Mouse (Mus musculus) liver, adult 2 months (tissue): Measurements from ENCODE around the gene Snrpa1. TPM values are rescaled to one million over a fixed set of nuclear protein-coding genes. Genes with fewer than 3 reads are reported as not detected.

Experiments
- DNase-seq: peaks from one replicate; pipeline ENCODE4 v3.0.0-alpha.2; 2011; ENCODE audit warnings: low read depth, low spot score; ENCODE audit errors: extremely low read depth
- H3K27ac ChIP-seq: fragments of 200-500 bp; replicated peaks from 2 replicates; pipeline ENCODE4 v1.5.1; 2012; ENCODE audit warnings: low read depth, mild to moderate bottlenecking, control low read depth, inconsistent platforms, low read length; ENCODE audit not compliant: insufficient read depth
- H3K27me3 ChIP-seq: fragments of 200-500 bp; 2 replicates; pipeline ENCODE4 v1.6.1; 2012; ENCODE audit warnings: mild to moderate bottlenecking, moderate library complexity, low read length, inconsistent platforms; ENCODE audit not compliant: control insufficient read depth, insufficient read depth
- H3K36me3 ChIP-seq: fragments of 200-500 bp; 2 replicates; pipeline ENCODE4 v1.6.1; 2012; ENCODE audit warnings: low read length, inconsistent platforms; ENCODE audit not compliant: control insufficient read depth, insufficient read depth
- H3K4me1 ChIP-seq: fragments of 200-500 bp; 2 replicates; pipeline ENCODE4 v1.6.1; 2011; ENCODE audit warnings: low read length; ENCODE audit not compliant: control insufficient read depth, insufficient read depth
- H3K4me3 ChIP-seq: fragments of 200-500 bp; 2 replicates; pipeline ENCODE4 v1.5.1; 2011; ENCODE audit warnings: low read depth, mild to moderate bottlenecking, control low read depth, low read length, moderate library complexity; ENCODE audit not compliant: insufficient read depth
- H3K79me2 ChIP-seq: fragments of 200-500 bp; 2 replicates; pipeline ENCODE4 v1.6.1; 2012; ENCODE audit warnings: inconsistent platforms, mild to moderate bottlenecking, low read length, moderate library complexity; ENCODE audit not compliant: control insufficient read depth, insufficient read depth
- H3K9ac ChIP-seq: fragments of 200-500 bp; 2 replicates; pipeline ENCODE4 v1.6.1; 2012; ENCODE audit warnings: low read depth, mild to moderate bottlenecking, control low read depth, inconsistent platforms, low read length
- CTCF ChIP-seq: fragments of 200-500 bp; IDR thresholded peaks from 2 replicates; pipeline ENCODE4 v1.5.1; 2011; ENCODE audit warnings: low read depth, low read length, control low read depth
- POLR2A ChIP-seq: fragments of 200-500 bp; IDR thresholded peaks from 2 replicates; pipeline ENCODE4 v1.6.1; 2011; ENCODE audit warnings: low read length, control low read depth; ENCODE audit not compliant: insufficient read depth; ENCODE audit errors: extremely low read depth
- WGBS: fragments of 180-500 bp; shearing (Covaris S2); methylation state at CpG from one replicate; pipeline ENCODE4 v1.1.7; 2018; 5-methylcytosine and 5-hydroxymethylcytosine counted together
- polyA plus RNA-seq: library from polyadenylated mRNA; depleted of rRNA; stranded (reverse); fragments of >200 nt; gene quantifications from 2 replicates; pipeline ENCODE4 v1.2.3, GENCODE M21; 2012
- total RNA-seq: library from RNA; depleted of rRNA; stranded (reverse); fragments of >200 nt; gene quantifications from 2 replicates; pipeline ENCODE4 v1.2.3, GENCODE M21; 2014

Gene Snrpa1
- total and polyA plus RNA-seq, 2 experiments: 9.8 to 18.9 TPM

GRCm38 (mm10) chr7:66061057-66061456 is 2.3 kb downstream of the Snrpa1 start:
- WGBS: under 1% methylated on average over 14 of the region's 14 CpGs
- Histone ChIP-seq H3K27ac (0 out of 2 replicates have a peak overlapping the region, but pooled peaks have one; percentile 19), H3K9ac (peak overlapping the region; percentile 81), H3K4me3 (peak overlapping the region; percentile 74), H3K36me3 (peaks cover 20% of the 10 kb centered on the region), H3K4me1 (peaks cover 9% of the 10 kb centered on the region; the same call in 1 of the 2 replicates), H3K27me3 (no peaks in the 10 kb centered on the region), H3K79me2 (peaks cover 7% of the 10 kb centered on the region; the same call in 1 of the 2 replicates)
- no peak for DNase-seq
- TF ChIP-seq POLR2A: no peak
- TF ChIP-seq CTCF: no peak

DNA sequence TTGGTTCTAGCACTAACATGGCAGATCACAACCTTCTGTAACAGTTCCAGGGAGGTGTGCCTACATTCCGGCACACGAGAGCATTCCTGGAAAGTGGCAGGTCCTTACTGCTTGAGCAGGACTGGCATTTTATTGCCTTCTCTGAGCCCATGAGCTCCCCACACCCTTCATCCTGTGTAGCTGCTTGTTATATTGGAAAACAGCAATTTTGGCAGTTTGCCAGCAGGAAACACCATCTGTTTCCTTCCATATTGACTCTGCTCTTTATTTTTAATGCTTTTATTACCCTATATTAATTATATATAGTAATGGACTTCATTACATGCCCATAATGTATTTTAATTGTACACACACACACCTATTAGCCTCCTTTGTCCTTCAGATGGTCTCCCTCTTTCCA is 17.6 kb downstream of the Snrpa1 start:
- peaks cover 38% of the 10 kb centered on the region for H3K36me3 ChIP-seq
- no peaks in the 10 kb centered on the region for H3K27me3 ChIP-seq
- DNase-seq: no peak
- peaks cover 20% of the 10 kb centered on the region for H3K4me1 ChIP-seq
- H3K9ac ChIP-seq: no peak overlapping the region
- peaks cover 4% of the 10 kb centered on the region; the same call in 1 of the 2 replicates for H3K79me2 ChIP-seq
- H3K4me3 ChIP-seq: no peak overlapping the region
- TF ChIP-seq CTCF (no peak), POLR2A (no peak)
- H3K27ac ChIP-seq: 0 out of 2 replicates have a peak overlapping the region, but pooled peaks have one; percentile 27
- 86% methylated on average over 2 of the region's 2 CpGs for WGBS

GRCm38 (mm10) chr7:66079364-66080230 is 20.8 kb downstream of the Snrpa1 start, which contains the start of gene Selenos:
Gene Selenos (plus strand): TSS chr7:66079649.
- Histone ChIP-seq H3K79me2 (peaks cover 4% of the 10 kb centered on the region; the same call in 1 of the 2 replicates), H3K4me1 (peaks cover 23% of the 10 kb centered on the region), H3K9ac (peak within 1 kb of the TSS; percentile 84), H3K27me3 (no peaks in the 10 kb centered on the region), H3K27ac (peak within 1 kb of the TSS; percentile 81), H3K4me3 (peak within 1 kb of the TSS; percentile 76), H3K36me3 (peaks cover 34% of the 10 kb centered on the region)
- no peak for TF ChIP-seq CTCF
- TF ChIP-seq POLR2A: peak; percentile 95
- under 1% methylated on average over 65 of the region's 65 CpGs for WGBS
- peak; percentile 98 for DNase-seq

DNA sequence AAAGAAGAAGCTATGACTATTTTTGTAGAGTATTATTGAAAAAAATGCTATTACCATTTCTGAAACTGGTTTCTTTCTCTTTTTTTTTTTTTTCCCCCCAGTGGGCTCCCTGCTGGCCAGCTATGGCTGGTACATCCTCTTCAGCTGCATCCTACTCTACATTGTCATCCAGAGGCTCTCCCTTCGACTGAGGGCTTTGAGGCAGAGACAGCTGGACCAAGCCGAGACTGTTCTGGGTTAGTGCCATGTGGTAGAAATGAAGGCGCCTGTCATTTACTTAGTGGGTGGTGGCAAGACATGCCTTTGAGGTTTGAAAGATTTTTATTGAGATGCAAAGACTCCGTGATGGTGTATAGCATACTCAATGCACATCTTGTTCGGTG is 21.4 kb downstream of the Snrpa1 start:
- DNase-seq: no peak
- 27% methylated on average over 5 of the region's 5 CpGs for WGBS
- H3K27ac ChIP-seq: no peak overlapping the region
- TF ChIP-seq CTCF: no peak
- TF ChIP-seq POLR2A: no peak
- H3K4me3 ChIP-seq: peak overlapping the region; percentile 76
- peak overlapping the region; percentile 84; the same call in 1 of the 2 replicates for H3K9ac ChIP-seq
- peaks cover 33% of the 10 kb centered on the region for H3K36me3 ChIP-seq
- H3K4me1 ChIP-seq: peaks cover 24% of the 10 kb centered on the region
- no peaks in the 10 kb centered on the region for H3K27me3 ChIP-seq
- H3K79me2 ChIP-seq: peaks cover 4% of the 10 kb centered on the region; the same call in 1 of the 2 replicates

DNA sequence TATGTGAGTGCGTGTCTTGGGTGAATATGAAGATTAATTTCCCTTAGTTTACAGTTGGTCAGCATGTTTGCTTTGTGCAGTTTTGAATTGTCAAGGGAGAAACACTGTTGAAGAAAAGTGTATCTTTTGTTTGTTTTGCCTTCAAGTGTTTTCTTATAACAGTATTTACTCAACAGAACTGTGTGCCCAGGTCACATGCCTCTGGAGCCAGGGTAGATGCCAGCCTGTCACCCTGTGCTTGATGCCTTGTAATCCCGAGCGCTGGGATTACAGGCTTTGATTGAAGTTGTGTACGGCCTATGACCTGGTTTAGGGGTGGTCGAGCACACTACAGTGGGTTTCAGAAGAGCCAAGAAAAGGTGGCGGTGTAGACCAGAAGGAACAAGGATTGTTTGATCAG is 25.0 kb downstream of the Snrpa1 start:
- Histone ChIP-seq H3K4me1 (peaks cover 10% of the 10 kb centered on the region), H3K9ac (no peak overlapping the region), H3K27ac (no peak overlapping the region), H3K4me3 (no peak overlapping the region), H3K36me3 (peaks cover 59% of the 10 kb centered on the region), H3K27me3 (no peaks in the 10 kb centered on the region), H3K79me2 (peaks cover 4% of the 10 kb centered on the region; the same call in 1 of the 2 replicates)
- WGBS: 59% methylated on average over 6 of the region's 6 CpGs
- TF ChIP-seq POLR2A (no peak), CTCF (no peak)
- peak; percentile 64 for DNase-seq

- peak; percentile 44 for DNase-seq
- Histone ChIP-seq H3K4me1 (peaks cover 9% of the 10 kb centered on the region), H3K9ac (no peak overlapping the region), H3K4me3 (no peak overlapping the region), H3K27me3 (no peaks in the 10 kb centered on the region), H3K27ac (no peak overlapping the region), H3K36me3 (peaks cover 65% of the 10 kb centered on the region), H3K79me2 (peaks cover 4% of the 10 kb centered on the region; the same call in 1 of the 2 replicates)
- TF ChIP-seq CTCF (no peak), POLR2A (no peak)
- 41% methylated on average over 7 of the region's 7 CpGs for WGBS
Observed at GRCm38 (mm10) chr7:66084546-66084945, 25.7 kb downstream of the Snrpa1 start.
